Mouse (Mus musculus) midbrain, embryonic 10.5 days (tissue): ENCODE measurements around the gene Krt6b. TPM values are rescaled to one million over a fixed set of nuclear protein-coding genes. Genes with fewer than 3 reads are reported as not detected.
A peak's percentile ranks its signal among the peaks of the same experiment; 100 is the strongest.

Experiments
- DNase-seq: peaks from one replicate; pipeline ENCODE4 v3.0.0-alpha.2; 2017; ENCODE audit warnings: low spot score
- H3K27ac ChIP-seq: fragments of 300-500 bp; sonication (generic); replicated peaks from 2 replicates; pipeline ENCODE4 v1.5.1; 2016; ENCODE audit warnings: mild to moderate bottlenecking
- H3K27me3 ChIP-seq: fragments of 300-500 bp; sonication (generic); 2 replicates; pipeline ENCODE4 v1.6.1; 2016; ENCODE audit warnings: low read depth, mild to moderate bottlenecking; ENCODE audit not compliant: poor library complexity, severe bottlenecking
- H3K36me3 ChIP-seq: fragments of 300-500 bp; sonication (generic); 2 replicates; pipeline ENCODE4 v1.6.1; 2016; ENCODE audit warnings: mild to moderate bottlenecking, moderate library complexity
- H3K4me1 ChIP-seq: fragments of 300-500 bp; sonication (generic); 2 replicates; pipeline ENCODE4 v1.6.1; 2016
- H3K4me3 ChIP-seq: fragments of 300-500 bp; sonication (generic); 2 replicates; pipeline ENCODE4 v1.5.1; 2016; ENCODE audit warnings: mild to moderate bottlenecking, moderate library complexity
- H3K9me3 ChIP-seq: fragments of 300-500 bp; sonication (generic); replicated peaks from 2 replicates; pipeline ENCODE4 v1.6.1; 2016; ENCODE audit warnings: mild to moderate bottlenecking
- WGBS: fragments of 180-500 bp; shearing (Covaris S2); methylation state at CpG from one replicate; pipeline ENCODE4 v1.1.7; 2016; 5-methylcytosine and 5-hydroxymethylcytosine counted together
- polyA plus RNA-seq: library from polyadenylated mRNA; unstranded; fragments of >200 nt; fragmentation: Nextera tagmentation; extraction: Ambion mirVana; gene quantifications from 2 replicates; pipeline ENCODE4 v1.2.1, GENCODE M21; 2016

Gene Krt6b
- polyA plus RNA-seq: not detected in 2 replicates

DNA sequence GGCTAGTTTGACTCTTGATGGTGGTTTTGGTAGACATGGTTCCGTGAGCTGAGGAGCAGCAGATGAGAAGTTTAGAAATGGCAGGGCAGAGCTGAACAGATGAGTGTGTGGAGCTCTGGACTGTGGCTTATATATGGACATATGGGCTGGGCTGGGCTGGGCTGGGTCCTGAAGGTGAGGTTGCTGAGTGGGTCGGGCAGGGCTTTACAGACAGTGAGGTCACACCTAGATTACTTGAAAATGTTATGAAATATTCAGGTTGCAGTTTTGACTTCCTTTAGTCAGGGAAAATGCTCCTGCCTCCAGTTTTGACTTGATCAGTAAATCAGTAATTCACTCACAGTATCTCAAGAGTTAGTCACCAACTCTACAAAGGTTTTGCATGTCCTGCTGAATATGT lies at the start of gene Krt6b:
TSS of gene Krt6b (minus strand) at position 101 of the 400 bp plus-strand sequence.
- no peak for DNase-seq
- H3K27ac ChIP-seq: no peak within 1 kb of the TSS
- H3K4me1 ChIP-seq: no peaks in the 10 kb centered on the region
- H3K27me3 ChIP-seq: no peaks in the 10 kb centered on the region
- WGBS: 86% methylated on average over 2 of the region's 2 CpGs
- H3K9me3 ChIP-seq: no peaks in the 10 kb centered on the region
- no peak within 1 kb of the TSS for H3K4me3 ChIP-seq
- no peaks in the 10 kb centered on the region for H3K36me3 ChIP-seq

DNA sequence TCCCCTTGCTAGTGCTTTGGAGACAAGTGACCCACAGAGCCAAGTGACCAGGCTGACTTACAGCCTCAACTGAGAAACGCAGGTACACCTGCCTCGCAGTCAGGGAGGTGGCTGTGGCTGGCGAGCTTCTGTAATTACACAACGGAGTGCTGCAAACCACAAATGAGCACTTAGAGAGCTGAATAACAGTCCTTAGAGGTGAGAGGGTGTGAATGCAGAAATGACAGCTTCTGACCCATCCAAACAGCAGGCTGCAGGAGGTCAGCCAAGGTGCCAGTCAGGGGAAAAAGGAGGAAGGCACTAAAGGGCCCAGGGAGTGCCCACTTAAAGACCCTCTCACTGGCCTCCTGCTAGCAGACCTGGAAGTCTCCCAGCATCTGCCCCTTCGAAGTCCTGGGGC lies 44.6 kb upstream of the Krt6b start:
- Histone ChIP-seq H3K9me3 (no peaks in the 10 kb centered on the region), H3K27ac (no peak overlapping the region), H3K4me3 (no peak overlapping the region), H3K36me3 (no peaks in the 10 kb centered on the region), H3K4me1 (no peaks in the 10 kb centered on the region), H3K27me3 (no peaks in the 10 kb centered on the region)
- no peak for DNase-seq
- WGBS: 74% methylated on average over 5 of the region's 5 CpGs

DNA sequence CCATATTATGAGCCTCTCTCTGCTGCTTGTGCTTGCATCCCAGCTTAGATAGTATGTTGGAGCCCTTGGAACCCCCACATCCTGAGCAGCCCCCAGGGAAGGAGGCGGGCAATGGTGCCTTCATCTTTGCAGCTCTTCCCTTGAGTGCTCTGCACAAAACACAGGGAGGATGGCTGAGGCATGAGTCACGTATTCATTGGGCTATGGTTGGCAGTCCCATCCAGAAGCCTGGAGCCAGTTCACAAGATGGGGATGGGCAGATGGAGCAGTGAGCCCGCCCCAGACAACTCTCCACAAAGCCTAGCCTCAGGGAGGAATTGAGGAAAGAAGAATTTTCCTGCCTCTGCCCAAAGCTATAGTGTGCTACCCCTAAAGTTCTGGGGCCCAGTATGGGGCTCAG lies 35.7 kb upstream of the Krt6b start:
- no peaks in the 10 kb centered on the region; the same call in 1 of the 2 replicates for H3K4me1 ChIP-seq
- H3K36me3 ChIP-seq: no peaks in the 10 kb centered on the region
- WGBS: 75% methylated on average over 3 of the region's 3 CpGs
- H3K27ac ChIP-seq: no peak overlapping the region
- no peaks in the 10 kb centered on the region for H3K27me3 ChIP-seq
- H3K9me3 ChIP-seq: no peaks in the 10 kb centered on the region
- DNase-seq: no peak
- H3K4me3 ChIP-seq: no peak overlapping the region

DNA sequence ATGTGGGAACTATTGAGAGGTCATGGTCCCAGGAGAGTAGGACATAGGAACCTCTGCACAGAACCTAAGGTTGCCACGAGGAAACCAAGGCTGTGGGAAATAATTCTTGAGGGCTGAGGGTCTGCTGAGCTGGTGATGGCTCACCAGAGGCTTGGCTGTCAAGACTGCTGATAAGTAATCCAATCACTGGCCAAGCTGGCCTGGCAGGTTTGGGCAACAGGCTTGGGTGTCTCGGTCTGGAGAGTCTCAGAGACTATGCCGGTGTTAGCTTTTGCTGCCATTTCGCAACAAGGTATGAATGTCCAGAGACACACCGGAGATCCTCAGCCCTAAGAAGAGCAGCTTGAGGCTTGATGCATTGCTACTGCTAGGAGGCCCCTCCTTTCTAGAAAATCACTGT lies 34.3 kb upstream of the Krt6b start:
- Histone ChIP-seq H3K27me3 (no peaks in the 10 kb centered on the region), H3K4me3 (no peak overlapping the region), H3K4me1 (no peaks in the 10 kb centered on the region; the same call in 1 of the 2 replicates), H3K9me3 (no peaks in the 10 kb centered on the region), H3K27ac (no peak overlapping the region), H3K36me3 (no peaks in the 10 kb centered on the region)
- DNase-seq: no peak
- 89% methylated on average over 5 of the region's 5 CpGs for WGBS

DNA sequence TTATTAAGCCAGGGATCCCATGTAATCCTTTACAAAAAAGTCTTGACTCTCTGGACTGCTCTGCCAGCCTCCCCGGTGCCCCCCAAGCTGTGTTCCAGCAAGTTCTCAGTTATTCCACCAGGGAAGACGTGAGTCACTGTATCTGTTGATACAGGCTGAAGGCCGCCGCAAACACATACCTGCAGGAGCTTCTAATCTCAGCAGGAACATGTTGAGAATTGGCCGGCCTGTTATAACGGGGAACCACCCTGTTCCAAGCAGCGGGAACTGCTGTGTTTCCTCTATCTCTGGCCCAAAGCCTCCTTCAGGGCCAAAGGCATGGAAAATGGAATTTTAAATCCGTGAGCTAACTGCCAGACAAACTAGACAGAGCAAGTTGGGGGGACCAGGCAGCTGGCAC lies 33.6 kb upstream of the Krt6b start:
- H3K27me3 ChIP-seq: no peaks in the 10 kb centered on the region
- no peak overlapping the region for H3K4me3 ChIP-seq
- H3K9me3 ChIP-seq: no peaks in the 10 kb centered on the region
- 78% methylated on average over 8 of the region's 8 CpGs for WGBS
- DNase-seq: no peak
- no peak overlapping the region for H3K27ac ChIP-seq
- H3K4me1 ChIP-seq: no peaks in the 10 kb centered on the region; the same call in 1 of the 2 replicates
- no peaks in the 10 kb centered on the region for H3K36me3 ChIP-seq

DNA sequence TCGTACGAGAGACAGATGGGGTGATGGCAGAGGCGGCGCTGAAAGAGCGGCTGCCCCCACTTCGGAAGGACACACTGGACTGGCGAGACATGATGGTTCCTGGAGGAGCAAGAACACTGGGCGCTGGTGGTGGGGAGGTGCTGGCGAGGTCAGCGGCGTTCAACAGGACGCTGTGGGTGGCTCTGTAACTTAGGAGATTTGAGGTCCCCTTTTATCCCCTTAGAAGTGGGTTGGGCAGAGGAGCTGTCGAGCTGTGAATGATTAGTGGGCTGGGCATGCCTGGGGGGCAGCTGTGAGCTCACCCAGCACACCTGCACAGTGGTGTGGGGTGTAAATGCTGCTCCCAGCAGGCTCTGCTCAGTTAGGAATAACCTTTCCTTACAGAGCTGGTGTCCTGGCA lies 32.6 kb upstream of the Krt6b start, which contains the start of gene Krt5:
TSS of gene Krt5 (minus strand) at position 179 of the 400 bp plus-strand sequence.
- WGBS: 81% methylated on average over 13 of the region's 13 CpGs
- no peak for DNase-seq
- H3K4me3 ChIP-seq: no peak within 1 kb of the TSS
- H3K9me3 ChIP-seq: no peaks in the 10 kb centered on the region
- no peaks in the 10 kb centered on the region for H3K36me3 ChIP-seq
- no peaks in the 10 kb centered on the region; the same call in 1 of the 2 replicates for H3K4me1 ChIP-seq
- no peaks in the 10 kb centered on the region for H3K27me3 ChIP-seq
- H3K27ac ChIP-seq: no peak within 1 kb of the TSS; the same call in 1 of the 2 replicates

DNA sequence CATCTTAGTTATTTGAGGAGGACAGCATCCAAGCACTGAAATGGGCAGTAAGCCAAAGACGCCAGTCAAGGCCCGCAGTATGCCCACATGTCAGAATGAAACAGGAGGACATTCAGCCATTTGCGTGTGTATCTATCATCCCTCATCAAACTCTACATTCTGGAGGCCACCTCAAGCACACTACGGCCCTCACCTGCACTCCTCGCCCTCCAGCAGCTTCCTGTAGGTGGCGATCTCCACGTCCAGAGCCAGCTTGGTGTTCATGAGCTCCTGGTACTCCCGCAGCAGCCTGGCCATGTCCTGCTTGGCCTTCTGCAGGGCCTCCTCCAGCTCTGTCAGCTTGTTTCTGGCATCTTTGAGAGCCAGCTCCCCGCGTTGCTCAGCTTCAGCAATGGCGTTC lies 28.6 kb upstream of the Krt6b start:
- Histone ChIP-seq H3K4me3 (no peak overlapping the region), H3K27ac (no peak overlapping the region), H3K27me3 (no peaks in the 10 kb centered on the region), H3K36me3 (no peaks in the 10 kb centered on the region), H3K4me1 (no peaks in the 10 kb centered on the region; the same call in 1 of the 2 replicates), H3K9me3 (no peaks in the 10 kb centered on the region)
- 67% methylated on average over 11 of the region's 11 CpGs for WGBS
- DNase-seq: no peak

DNA sequence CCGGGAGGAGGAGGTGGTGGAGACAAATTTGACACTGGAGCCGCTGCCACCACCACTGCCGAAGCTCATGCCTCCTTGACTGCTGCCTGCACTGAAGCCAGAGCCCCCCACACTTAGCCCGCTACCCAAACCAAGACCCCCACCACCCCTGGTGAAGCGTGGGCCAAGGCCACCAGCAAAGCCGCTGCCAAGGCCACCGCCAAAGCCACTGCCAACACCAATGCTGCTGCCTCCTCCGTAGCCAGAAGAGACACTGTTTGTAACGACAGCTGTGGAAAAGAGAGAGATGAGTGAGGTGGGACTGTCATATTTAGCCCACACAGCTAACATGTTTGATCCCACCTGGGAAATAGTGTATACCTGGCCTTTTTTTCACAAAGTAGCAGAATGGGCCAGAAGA lies 27.4 kb upstream of the Krt6b start:
- Histone ChIP-seq H3K9me3 (no peaks in the 10 kb centered on the region), H3K27ac (no peak overlapping the region), H3K27me3 (no peaks in the 10 kb centered on the region), H3K4me1 (peaks cover 6% of the 10 kb centered on the region), H3K4me3 (no peak overlapping the region), H3K36me3 (no peaks in the 10 kb centered on the region)
- 91% methylated on average over 9 of the region's 9 CpGs for WGBS
- DNase-seq: no peak

DNA sequence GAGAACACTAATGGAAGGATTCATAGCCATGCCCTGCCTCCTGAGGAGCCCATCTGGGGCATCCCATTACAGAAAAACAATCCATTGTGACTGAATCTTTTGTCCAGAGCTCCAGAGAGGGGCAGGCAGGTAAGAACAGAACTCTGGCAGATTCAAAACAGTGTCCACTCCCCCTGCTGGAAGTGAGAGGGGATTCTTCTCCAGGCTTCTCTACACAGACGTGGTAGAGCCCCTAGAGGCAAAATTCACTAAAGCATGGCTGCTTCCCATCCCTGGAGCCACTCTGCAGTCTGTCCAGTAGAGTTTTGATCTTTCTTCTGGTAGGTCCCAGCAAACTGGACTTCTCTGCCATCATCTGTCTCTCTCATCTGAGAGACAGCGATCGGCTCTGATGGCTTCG lies 24.0 kb upstream of the Krt6b start:
- Histone ChIP-seq H3K4me1 (peaks cover 9% of the 10 kb centered on the region), H3K27me3 (no peaks in the 10 kb centered on the region), H3K4me3 (no peak overlapping the region), H3K27ac (no peak overlapping the region), H3K36me3 (no peaks in the 10 kb centered on the region), H3K9me3 (no peaks in the 10 kb centered on the region)
- DNase-seq: peak; percentile 22
- WGBS: 68% methylated on average over 4 of the region's 4 CpGs

DNA sequence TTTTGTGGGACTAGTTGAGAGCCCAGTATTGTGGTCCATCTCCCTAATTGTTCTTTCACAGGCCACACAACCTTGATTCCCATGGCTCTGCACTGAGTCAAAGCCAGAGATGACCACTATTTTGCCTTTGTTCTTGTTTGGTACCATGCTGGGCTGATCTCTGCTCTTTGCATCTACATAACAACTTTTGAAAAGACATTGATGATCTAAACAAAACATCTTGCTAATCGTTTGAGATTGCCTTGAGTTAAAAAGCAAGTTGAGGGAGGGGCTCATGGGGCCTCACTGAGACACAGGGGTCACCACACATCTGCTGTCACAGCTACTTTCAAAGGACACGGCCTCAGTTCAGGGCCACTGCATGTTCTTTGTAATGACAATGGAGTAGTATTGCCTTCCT lies 22.3 kb upstream of the Krt6b start:
- H3K4me3 ChIP-seq: no peak overlapping the region
- peaks cover 9% of the 10 kb centered on the region for H3K4me1 ChIP-seq
- no peaks in the 10 kb centered on the region for H3K27me3 ChIP-seq
- WGBS: 24% methylated on average over 2 of the region's 2 CpGs
- 0 out of 2 replicates have a peak overlapping the region, but pooled peaks have one; percentile 23 for H3K27ac ChIP-seq
- H3K36me3 ChIP-seq: no peaks in the 10 kb centered on the region
- no peaks in the 10 kb centered on the region for H3K9me3 ChIP-seq
- no peak for DNase-seq

DNA sequence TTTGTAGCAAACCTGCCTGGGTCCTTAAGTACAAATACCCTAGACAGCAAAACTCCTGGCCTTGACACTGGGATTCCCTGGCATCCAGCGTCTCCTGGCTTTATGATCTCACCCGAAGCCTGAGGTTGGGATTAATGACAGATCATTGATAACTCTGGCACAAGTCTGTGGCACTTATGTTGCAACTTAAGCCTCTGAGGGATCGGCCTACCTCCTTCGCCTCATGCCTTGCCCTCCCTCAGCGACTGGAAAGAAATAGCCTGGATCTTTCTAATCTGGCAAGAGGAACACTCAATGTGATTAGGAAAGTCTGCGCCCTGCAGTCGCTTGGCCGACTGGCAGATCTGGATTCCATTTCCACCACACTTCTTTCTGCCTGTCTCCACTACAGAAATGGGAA lies 19.8 kb upstream of the Krt6b start:
- H3K27me3 ChIP-seq: no peaks in the 10 kb centered on the region
- H3K4me1 ChIP-seq: peaks cover 9% of the 10 kb centered on the region
- DNase-seq: no peak
- H3K4me3 ChIP-seq: no peak overlapping the region
- WGBS: 86% methylated on average over 8 of the region's 8 CpGs
- no peaks in the 10 kb centered on the region for H3K36me3 ChIP-seq
- H3K27ac ChIP-seq: no peak overlapping the region
- no peaks in the 10 kb centered on the region for H3K9me3 ChIP-seq

DNA sequence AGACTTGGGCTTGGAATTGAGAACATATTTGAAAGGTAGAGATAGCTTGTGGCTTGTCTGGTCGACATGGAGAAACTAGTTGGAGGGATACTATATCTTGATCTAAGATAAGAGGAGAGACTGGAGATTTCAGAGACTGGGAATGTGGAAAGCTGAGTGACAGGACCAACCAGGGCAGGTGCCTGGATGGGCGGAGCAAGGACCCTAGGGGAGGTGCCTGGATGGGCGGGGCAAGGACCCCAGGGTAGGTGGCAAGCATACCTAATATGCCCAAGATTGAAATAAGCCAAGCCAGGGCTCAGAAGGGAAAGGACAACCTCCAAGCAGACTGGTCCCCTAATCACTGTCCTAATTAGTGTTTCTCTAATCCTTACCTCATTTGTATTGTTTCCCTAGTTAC lies 19.1 kb upstream of the Krt6b start:
- no peaks in the 10 kb centered on the region for H3K36me3 ChIP-seq
- DNase-seq: no peak
- no peak overlapping the region for H3K4me3 ChIP-seq
- peaks cover 9% of the 10 kb centered on the region for H3K4me1 ChIP-seq
- WGBS: 65% methylated on average over 3 of the region's 3 CpGs
- H3K27me3 ChIP-seq: no peaks in the 10 kb centered on the region
- H3K9me3 ChIP-seq: no peaks in the 10 kb centered on the region
- no peak overlapping the region for H3K27ac ChIP-seq

DNA sequence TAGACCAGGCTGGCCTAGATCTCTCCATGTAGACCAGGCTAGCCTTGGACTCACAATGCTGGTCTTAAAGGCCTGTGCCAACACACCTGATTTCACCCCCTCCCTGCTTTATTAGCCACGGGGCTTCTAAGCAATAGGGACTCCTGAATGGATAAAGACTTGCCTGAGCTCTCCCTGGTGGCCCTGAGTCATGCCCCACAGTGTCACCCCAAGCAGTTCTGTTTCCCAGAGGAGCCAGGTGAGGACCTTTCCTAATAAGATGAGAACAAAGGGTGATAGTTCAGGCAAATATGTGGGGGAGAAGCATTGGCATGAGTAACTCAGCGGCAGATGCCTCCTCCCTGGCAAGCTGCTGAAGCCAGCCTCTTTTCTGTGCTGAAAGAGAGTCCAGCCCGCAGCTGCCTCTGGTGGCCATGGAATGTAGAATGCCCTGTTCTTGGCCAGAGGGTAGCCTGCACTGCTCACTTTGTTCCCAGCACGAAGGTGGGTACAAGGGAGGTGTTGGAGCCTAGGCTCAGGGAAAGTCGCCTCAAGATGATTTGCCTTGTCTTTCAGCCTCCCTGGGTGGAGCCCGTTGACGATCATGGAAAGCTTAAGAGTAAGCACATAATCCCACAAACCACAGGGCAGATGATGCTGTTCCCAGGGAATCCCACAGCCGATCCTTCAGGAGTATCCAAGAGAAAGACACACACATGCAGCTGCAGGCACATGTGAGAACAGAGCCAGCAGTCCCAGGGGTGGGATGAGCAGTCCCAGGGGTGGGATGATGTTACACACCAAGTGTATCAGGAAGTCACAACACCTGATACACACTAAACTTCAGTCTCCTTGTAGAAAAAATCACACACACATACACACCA lies 17.5 kb upstream of the Krt6b start:
- Histone ChIP-seq H3K27ac (no peak overlapping the region), H3K4me1 (peaks cover 4% of the 10 kb centered on the region), H3K4me3 (no peak overlapping the region), H3K9me3 (no peaks in the 10 kb centered on the region), H3K27me3 (no peaks in the 10 kb centered on the region), H3K36me3 (no peaks in the 10 kb centered on the region)
- DNase-seq: no peak
- 79% methylated on average over 8 of the region's 8 CpGs for WGBS
